Mouse (Mus musculus) hindbrain, embryonic 16.5 days (tissue): ENCODE data around the gene Vps29. TPM values are rescaled to one million over a fixed set of nuclear protein-coding genes. Genes with fewer than 3 reads are reported as not detected.

Source experiments
- ATAC-seq: fragments of 200-750 bp; cut with Nextera tagmentation; 2 replicates; pipeline ENCODE4 v1.8.0; 2017; ENCODE audit warnings: moderate TSS enrichment, moderate library complexity
- H3K27ac ChIP-seq: fragments of 300-500 bp; sonication (generic); 2 replicates; pipeline ENCODE4 v1.5.1; 2014; ENCODE audit warnings: low read depth, mild to moderate bottlenecking, control low read depth, low read length, moderate library complexity
- H3K27me3 ChIP-seq: fragments of 300-500 bp; sonication (generic); replicated peaks from 2 replicates; pipeline ENCODE4 v1.6.1; 2014; ENCODE audit warnings: low read length; ENCODE audit not compliant: control insufficient read depth, insufficient read depth
- H3K36me3 ChIP-seq: fragments of 300-500 bp; sonication (generic); 2 replicates; pipeline ENCODE4 v1.6.1; 2014; ENCODE audit warnings: mild to moderate bottlenecking, low read length, moderate library complexity, mixed read lengths; ENCODE audit not compliant: control insufficient read depth, insufficient read depth
- H3K4me1 ChIP-seq: fragments of 300-500 bp; sonication (generic); 2 replicates; pipeline ENCODE4 v1.6.1; 2014; ENCODE audit warnings: low read depth, low read length; ENCODE audit not compliant: control insufficient read depth, insufficient read depth
- H3K4me2 ChIP-seq: fragments of 300-500 bp; sonication (generic); 2 replicates; pipeline ENCODE4 v1.6.1; 2014; ENCODE audit warnings: mild to moderate bottlenecking, low read length, control low read depth, moderate library complexity
- H3K4me3 ChIP-seq: fragments of 300-500 bp; sonication (generic); 2 replicates; pipeline ENCODE4 v1.5.1; 2014; ENCODE audit warnings: mild to moderate bottlenecking, low read length, control low read depth, moderate library complexity
- H3K9ac ChIP-seq: fragments of 300-500 bp; sonication (generic); 2 replicates; pipeline ENCODE4 v1.6.1; 2014; ENCODE audit warnings: low read depth, mild to moderate bottlenecking, control low read depth, low read length, moderate library complexity
- H3K9me3 ChIP-seq: fragments of 300-500 bp; sonication (generic); 2 replicates; pipeline ENCODE4 v1.6.1; 2014; ENCODE audit warnings: mild to moderate bottlenecking, low read length, moderate library complexity; ENCODE audit not compliant: control insufficient read depth
- WGBS: fragments of 180-500 bp; shearing (Covaris S2); extraction: QIAGEN DNeasy Blood & Tissue Kit; methylation state at CpG from one replicate; pipeline ENCODE4 v1.1.7; 2014; 5-methylcytosine and 5-hydroxymethylcytosine counted together
- polyA plus RNA-seq: library from polyadenylated mRNA; unstranded; fragments of >200 nt; fragmentation: Nextera tagmentation; extraction: Ambion mirVana; gene quantifications from 2 replicates; pipeline ENCODE4 v1.2.1, GENCODE M21; 2015

Vps29 gene
- polyA plus RNA-seq = 314 and 353 TPM in 2 replicates

GRCm38 (mm10) chr5:122353807-122354491 lies at the start of gene Vps29, which contains the start of gene Rad9b:
TSS of gene Vps29 (plus strand) at chr5:122354369.
TSS of gene Rad9b (minus strand) at chr5:122354233.
- H3K27ac ChIP-seq = peak within 1 kb of the TSS; percentile 86
- H3K27me3 ChIP-seq = no peaks in the 10 kb centered on the region
- WGBS = under 1% methylated on average over 49 of the region's 51 CpGs
- peak within 1 kb of the TSS; percentile 92 for H3K9ac ChIP-seq
- H3K4me3 ChIP-seq = peak within 1 kb of the TSS; percentile 96
- ATAC-seq = peak; percentile 96
- H3K4me1 ChIP-seq = peaks cover 6% of the 10 kb centered on the region
- H3K4me2 ChIP-seq = peak within 1 kb of the TSS; percentile 67
- H3K36me3 ChIP-seq = no peaks in the 10 kb centered on the region
- no peaks in the 10 kb centered on the region for H3K9me3 ChIP-seq

DNA sequence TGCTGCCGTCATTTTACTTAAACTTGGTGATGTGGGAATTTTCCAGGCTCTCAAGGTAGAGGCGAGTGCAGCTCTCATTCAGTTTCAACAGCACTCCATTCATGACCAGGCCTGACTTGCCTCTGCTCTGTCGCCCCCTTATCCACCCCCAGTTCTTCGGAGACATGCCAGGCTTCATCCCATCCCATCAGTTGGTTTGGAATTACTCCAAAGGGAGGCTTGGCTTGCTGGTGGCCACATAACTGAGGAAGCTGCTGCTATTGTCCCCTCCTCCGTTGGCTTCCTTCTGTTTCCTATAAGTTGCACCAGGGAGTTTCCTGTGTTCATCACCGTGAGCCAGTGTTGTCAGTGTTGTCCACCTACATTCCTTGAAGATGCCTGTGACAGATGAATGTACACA lies 49.6 kb upstream of the Vps29 start:
- ATAC-seq = no peak
- H3K4me2 ChIP-seq = no peak overlapping the region
- H3K36me3 ChIP-seq = no peaks in the 10 kb centered on the region
- no peak overlapping the region for H3K4me3 ChIP-seq
- H3K27ac ChIP-seq = no peak overlapping the region
- H3K9me3 ChIP-seq = no peaks in the 10 kb centered on the region
- 77% methylated on average over 6 of the region's 6 CpGs for WGBS
- no peak overlapping the region for H3K9ac ChIP-seq
- no peaks in the 10 kb centered on the region for H3K27me3 ChIP-seq
- H3K4me1 ChIP-seq = peaks cover 13% of the 10 kb centered on the region

GRCm38 (mm10) chr5:122305472-122305871 lies 48.7 kb upstream of the Vps29 start:
- no peak overlapping the region for H3K27ac ChIP-seq
- no peak for ATAC-seq

DNA sequence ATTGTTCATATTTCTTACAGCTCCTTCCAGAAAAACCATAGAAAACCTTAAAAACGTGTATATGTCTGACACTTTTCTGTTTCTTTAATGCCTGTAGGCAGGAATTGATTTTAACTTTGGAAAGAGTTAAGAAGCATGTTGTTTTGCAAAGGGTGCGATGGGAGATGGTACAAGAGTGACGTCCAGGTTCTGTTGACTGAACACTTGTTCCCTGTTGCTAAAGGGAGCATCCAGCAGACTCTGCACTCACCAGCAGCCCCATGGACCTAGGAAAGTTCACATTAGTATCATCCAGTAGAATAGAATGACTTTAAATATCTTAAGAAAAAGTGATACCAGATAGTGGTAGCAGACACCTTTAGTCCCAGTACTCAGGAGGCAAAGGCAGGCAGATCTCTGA lies 47.6 kb upstream of the Vps29 start:
- peaks cover 13% of the 10 kb centered on the region for H3K4me1 ChIP-seq
- 84% methylated on average over 3 of the region's 3 CpGs for WGBS
- no peaks in the 10 kb centered on the region for H3K9me3 ChIP-seq
- H3K36me3 ChIP-seq = no peaks in the 10 kb centered on the region
- H3K4me2 ChIP-seq = no peak overlapping the region
- no peak overlapping the region for H3K27ac ChIP-seq
- H3K4me3 ChIP-seq = no peak overlapping the region
- ATAC-seq = no peak
- H3K27me3 ChIP-seq = no peaks in the 10 kb centered on the region
- no peak overlapping the region for H3K9ac ChIP-seq

More at GRCm38 (mm10) chr5:122305472-122305871, 48.7 kb upstream of the Vps29 start:
- 92% methylated on average over 7 of the region's 7 CpGs for WGBS
- Histone ChIP-seq H3K9me3 (no peaks in the 10 kb centered on the region), H3K36me3 (no peaks in the 10 kb centered on the region), H3K9ac (no peak overlapping the region), H3K27me3 (no peaks in the 10 kb centered on the region), H3K4me1 (peaks cover 13% of the 10 kb centered on the region), H3K4me3 (no peak overlapping the region), H3K4me2 (no peak overlapping the region)

GRCm38 (mm10) chr5:122310699-122311098 lies 43.5 kb upstream of the Vps29 start:
- H3K36me3 ChIP-seq = no peaks in the 10 kb centered on the region
- H3K4me2 ChIP-seq = no peak overlapping the region
- H3K9me3 ChIP-seq = no peaks in the 10 kb centered on the region
- H3K4me3 ChIP-seq = no peak overlapping the region
- peaks cover 5% of the 10 kb centered on the region; the same call in 1 of the 2 replicates for H3K4me1 ChIP-seq
- H3K27me3 ChIP-seq = no peaks in the 10 kb centered on the region
- 83% methylated on average over 8 of the region's 8 CpGs for WGBS
- H3K27ac ChIP-seq = no peak overlapping the region
- H3K9ac ChIP-seq = no peak overlapping the region
- no peak for ATAC-seq

GRCm38 (mm10) chr5:122311692-122312091 lies 42.5 kb upstream of the Vps29 start:
- no peak overlapping the region for H3K9ac ChIP-seq
- no peak overlapping the region for H3K27ac ChIP-seq
- H3K4me2 ChIP-seq = no peak overlapping the region
- WGBS = 64% methylated on average over 7 of the region's 7 CpGs
- no peaks in the 10 kb centered on the region for H3K27me3 ChIP-seq
- no peak overlapping the region for H3K4me3 ChIP-seq
- no peaks in the 10 kb centered on the region for H3K9me3 ChIP-seq
- ATAC-seq = no peak
- H3K36me3 ChIP-seq = 0 out of 2 replicates have a peak, but pooled peaks cover under 1% of the 10 kb centered on the region
- H3K4me1 ChIP-seq = peaks cover 5% of the 10 kb centered on the region; the same call in 1 of the 2 replicates

DNA sequence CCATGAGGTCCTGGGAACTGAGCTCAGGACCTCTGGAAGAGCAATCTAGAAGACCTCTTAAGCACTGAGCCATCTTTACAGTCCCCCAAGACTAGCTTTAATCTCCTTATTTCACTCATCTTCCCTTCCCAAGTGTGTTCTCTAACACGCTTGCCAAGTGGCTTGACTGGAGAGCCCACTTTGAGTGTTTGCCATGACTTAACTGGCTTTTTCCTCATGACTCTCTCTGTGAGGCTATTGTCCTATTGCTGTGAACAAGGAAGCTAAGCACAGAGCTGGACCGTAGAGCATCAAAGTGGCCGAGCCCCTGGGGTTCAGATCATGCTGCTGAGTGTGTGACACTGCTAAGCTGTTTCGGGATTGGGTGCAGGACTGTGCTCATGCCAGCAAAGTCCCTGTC lies 41.8 kb upstream of the Vps29 start:
- WGBS = 84% methylated on average over 4 of the region's 4 CpGs
- Histone ChIP-seq H3K4me3 (no peak overlapping the region), H3K27me3 (no peaks in the 10 kb centered on the region), H3K27ac (no peak overlapping the region), H3K9me3 (no peaks in the 10 kb centered on the region), H3K4me2 (no peak overlapping the region), H3K36me3 (peaks cover 7% of the 10 kb centered on the region; the same call in 1 of the 2 replicates), H3K4me1 (peaks cover 5% of the 10 kb centered on the region; the same call in 1 of the 2 replicates), H3K9ac (no peak overlapping the region)
- no peak for ATAC-seq

DNA sequence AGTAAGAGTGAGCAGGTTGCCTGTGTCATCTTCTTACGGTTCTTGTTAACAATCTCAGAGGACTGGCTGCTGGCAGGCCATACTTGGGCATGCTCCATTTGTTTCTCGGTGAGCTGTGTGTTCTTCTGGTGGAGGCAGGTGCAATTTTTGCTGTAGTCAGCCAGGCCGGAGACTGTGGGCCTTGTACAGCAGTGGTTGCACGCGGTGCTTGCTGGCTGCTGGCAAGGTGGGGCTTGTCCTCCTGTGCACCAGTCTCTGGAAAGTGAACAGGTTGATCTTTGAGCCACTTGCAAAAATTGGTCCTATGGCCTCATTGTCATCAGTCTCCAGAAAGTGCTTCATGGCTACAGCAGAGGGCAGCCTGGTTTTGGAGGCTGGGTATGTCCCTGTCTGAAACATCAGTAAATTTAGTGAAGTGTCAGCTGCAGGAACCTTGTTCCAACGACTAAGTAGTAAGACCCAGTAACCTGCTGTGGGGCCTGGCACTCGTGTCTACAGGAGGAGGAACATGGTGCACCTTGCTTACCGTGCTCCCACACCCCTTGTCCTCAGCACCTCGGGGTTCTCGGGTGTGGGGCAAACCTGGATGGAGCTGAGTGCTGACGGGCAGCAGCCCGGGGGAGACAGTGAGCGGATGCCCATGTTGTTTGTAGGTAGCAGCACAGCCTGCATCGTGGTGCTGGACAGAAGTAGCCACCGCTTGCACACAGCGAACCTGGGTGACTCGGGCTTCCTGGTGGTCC lies 41.1 kb upstream of the Vps29 start:
- Histone ChIP-seq H3K4me3 (no peak overlapping the region), H3K9me3 (no peaks in the 10 kb centered on the region), H3K27ac (no peak overlapping the region), H3K9ac (no peak overlapping the region), H3K36me3 (peaks cover 7% of the 10 kb centered on the region; the same call in 1 of the 2 replicates), H3K4me2 (no peak overlapping the region), H3K4me1 (peaks cover 5% of the 10 kb centered on the region; the same call in 1 of the 2 replicates), H3K27me3 (no peaks in the 10 kb centered on the region)
- WGBS = 85% methylated on average over 17 of the region's 17 CpGs
- ATAC-seq = 0 out of 2 replicates have a peak, but pooled peaks have one; percentile 24
